Comparison of ENCODE assay signal across 8 mouse cellular contexts in genomic region chr5:111200167-111200840, GRCm38 (mm10).
DNase-seq lines count a peak whose midpoint lies in the region; ATAC-seq and TF ChIP-seq lines count a peak whose summit lies in the region.

No protein-coding gene starts in this region.

- H3K27ac ChIP-seq in kidney, embryonic 16.5 days (ENCODE audit: low read length), result 0 out of 2 replicates have a peak overlapping the region, but pooled peaks have one; percentile 6
- peak overlapping the region; percentile 93 for H3K27ac ChIP-seq in forebrain, embryonic 16.5 days (ENCODE audit: low read length)
- peak overlapping the region; percentile 71 for H3K27ac ChIP-seq in midbrain, embryonic 15.5 days
- no peak overlapping the region for H3K27ac ChIP-seq in lung, postnatal 0 days (ENCODE audit: low read length)

- no peaks in the 10 kb centered on the region for H3K9me3 ChIP-seq in kidney, embryonic 16.5 days (ENCODE audit: low read length)
- H3K9me3 ChIP-seq in forebrain, embryonic 16.5 days (ENCODE audit: control insufficient read depth, low read length), result no peaks in the 10 kb centered on the region
- no peaks in the 10 kb centered on the region for H3K9me3 ChIP-seq in midbrain, embryonic 15.5 days
- H3K9me3 ChIP-seq in lung, postnatal 0 days (ENCODE audit: low read length), result no peaks in the 10 kb centered on the region

- no peak for ATAC-seq in kidney, embryonic 16.5 days (ENCODE audit: low FRiP score, low TSS enrichment)
- no peak for ATAC-seq in forebrain, embryonic 16.5 days
- ATAC-seq in midbrain, embryonic 15.5 days (replicated peaks), result no peak
- no peak for ATAC-seq in lung, postnatal 0 days

- TF ChIP-seq CTCF in lung, postnatal 0 days (IDR thresholded peaks at IDR 0.05), result no peak

- peaks cover 53% of the 10 kb centered on the region for H3K4me1 ChIP-seq in kidney, embryonic 16.5 days (ENCODE audit: insufficient read depth, low read length)
- H3K4me1 ChIP-seq in forebrain, embryonic 16.5 days (replicated peaks; ENCODE audit: control insufficient read depth, insufficient read depth, low read length), result peaks cover 87% of the 10 kb centered on the region
- H3K4me1 ChIP-seq in midbrain, embryonic 15.5 days, result peaks cover 84% of the 10 kb centered on the region
- peaks cover 5% of the 10 kb centered on the region for H3K4me1 ChIP-seq in lung, postnatal 0 days (ENCODE audit: insufficient read depth, low read depth, low read length)

- H3K4me3 ChIP-seq in kidney, embryonic 16.5 days (ENCODE audit: low read length), result no peak overlapping the region
- no peak overlapping the region for H3K4me3 ChIP-seq in forebrain, embryonic 16.5 days (replicated peaks; ENCODE audit: low read length)
- no peak overlapping the region for H3K4me3 ChIP-seq in midbrain, embryonic 15.5 days
- no peak overlapping the region for H3K4me3 ChIP-seq in lung, postnatal 0 days (ENCODE audit: low read depth, low read length)

- H3K36me3 ChIP-seq in kidney, embryonic 16.5 days (ENCODE audit: insufficient read depth, low read length), result no peaks in the 10 kb centered on the region
- H3K36me3 ChIP-seq in forebrain, embryonic 16.5 days (ENCODE audit: control insufficient read depth, insufficient read depth), result no peaks in the 10 kb centered on the region
- no peaks in the 10 kb centered on the region for H3K36me3 ChIP-seq in midbrain, embryonic 15.5 days (replicated peaks)
- no peaks in the 10 kb centered on the region for H3K36me3 ChIP-seq in lung, postnatal 0 days (ENCODE audit: insufficient read depth, low read length)

- no peak overlapping the region for H3K4me2 ChIP-seq in kidney, embryonic 16.5 days (replicated peaks; ENCODE audit: low read depth, low read length)
- no peak overlapping the region for H3K4me2 ChIP-seq in forebrain, embryonic 16.5 days (ENCODE audit: low read length)
- 0 out of 2 replicates have a peak overlapping the region, but pooled peaks have one; percentile 3 for H3K4me2 ChIP-seq in midbrain, embryonic 15.5 days
- H3K4me2 ChIP-seq in lung, postnatal 0 days (replicated peaks; ENCODE audit: low read depth, low read length), result no peak overlapping the region

- H3K27me3 ChIP-seq in kidney, embryonic 16.5 days (ENCODE audit: insufficient read depth, low read length), result no peaks in the 10 kb centered on the region
- no peaks in the 10 kb centered on the region for H3K27me3 ChIP-seq in forebrain, embryonic 16.5 days (replicated peaks; ENCODE audit: control insufficient read depth, insufficient read depth, low read length)
- no peaks in the 10 kb centered on the region for H3K27me3 ChIP-seq in midbrain, embryonic 15.5 days (replicated peaks)
- H3K27me3 ChIP-seq in lung, postnatal 0 days (replicated peaks; ENCODE audit: insufficient read depth, low read length), result no peaks in the 10 kb centered on the region

- DNase-seq in kidney, postnatal 36 days, result no peak
- peak; percentile 37 to 51 for DNase-seq in CD8-positive naive resting alpha-beta T cell, adult 2 months (ENCODE audit: low read depth in 2 of 2, low spot score in 2 of 2)
- no peak for DNase-seq in right cerebral cortex, adult 18-20 months
- no peak for DNase-seq in lung, postnatal 0 days (ENCODE audit: low spot score)
- no peak for DNase-seq in right cerebral cortex, postnatal 14 days

- WGBS in kidney, embryonic 16.5 days, result 31% methylated on average over 15 of the region's 15 CpGs
- 32% methylated on average over 12 of the region's 15 CpGs for WGBS in forebrain, embryonic 16.5 days
- WGBS in midbrain, embryonic 15.5 days, result 26% methylated on average over 15 of the region's 15 CpGs
- 29% methylated on average over 15 of the region's 15 CpGs for WGBS in lung, postnatal 0 days

- H3K9ac ChIP-seq in kidney, embryonic 16.5 days (replicated peaks; ENCODE audit: low read length), result no peak overlapping the region
- no peak overlapping the region; the same call in 1 of the 2 replicates for H3K9ac ChIP-seq in forebrain, embryonic 16.5 days (replicated peaks; ENCODE audit: low read depth, low read length)
- H3K9ac ChIP-seq in midbrain, embryonic 15.5 days, result no peak overlapping the region
- no peak overlapping the region for H3K9ac ChIP-seq in lung, postnatal 0 days (replicated peaks; ENCODE audit: low read depth)

- no peak for TF ChIP-seq EP300 in lung, postnatal 0 days (IDR thresholded peaks at IDR 0.05)

Comparison
In these comparisons a context has a peak if more than half of its experiments do, and no peak if none do; other contexts are left out.
1. DNase-seq: peak in CD8-positive naive resting alpha-beta T cell, adult 2 months (2 of 2); none in kidney, postnatal 36 days (0 of 2), right cerebral cortex, adult 18-20 months (single experiment), lung, postnatal 0 days (single experiment) and right cerebral cortex, postnatal 14 days (single experiment).